Mouse (Mus musculus) adrenal gland, postnatal 14 days (tissue): ENCODE data around the gene Rab10. TPM values are rescaled to one million over a fixed set of nuclear protein-coding genes. Genes with fewer than 3 reads are reported as not detected.
"Not testable (repeated sequence)": the region's sequence is repeated elsewhere in the genome, so short reads cannot be mapped to it uniquely, and the experiment has no call there.

ENCODE experiments used
- DNase-seq: peaks from one replicate; pipeline ENCODE4 v3.0.0; 2021; ENCODE audit warnings: mixed read lengths
- long read RNA-seq, 2 experiments: library from polyadenylated mRNA; stranded (forward); transcript quantifications; one replicate each; pipeline ENCODE4 v2.0.0; 2021
- total RNA-seq: library from RNA; stranded (reverse); gene quantifications from 2 replicates; pipeline ENCODE4 v1.2.3, GENCODE M21; 2021

Gene Rab10
- total RNA-seq = 157 TPM in 2 replicates
- long read RNA-seq, experiment 1, transcript Rab10-201 (6 exons, 3,513 nt) = major isoform, 303 of 322 reads
- long read RNA-seq, experiment 1, partial matches to known transcripts = 9 of 322 reads
- long read RNA-seq, experiment 1, other reads (novel, unspliced or antisense) = 10 of 322 reads
- long read RNA-seq, experiment 2, transcript Rab10-201 (6 exons, 3,513 nt) = major isoform, 189 of 198 reads
- long read RNA-seq, experiment 2, partial matches to known transcripts = 5 of 198 reads
- long read RNA-seq, experiment 2, other reads (novel, unspliced or antisense) = 4 of 198 reads

DNA sequence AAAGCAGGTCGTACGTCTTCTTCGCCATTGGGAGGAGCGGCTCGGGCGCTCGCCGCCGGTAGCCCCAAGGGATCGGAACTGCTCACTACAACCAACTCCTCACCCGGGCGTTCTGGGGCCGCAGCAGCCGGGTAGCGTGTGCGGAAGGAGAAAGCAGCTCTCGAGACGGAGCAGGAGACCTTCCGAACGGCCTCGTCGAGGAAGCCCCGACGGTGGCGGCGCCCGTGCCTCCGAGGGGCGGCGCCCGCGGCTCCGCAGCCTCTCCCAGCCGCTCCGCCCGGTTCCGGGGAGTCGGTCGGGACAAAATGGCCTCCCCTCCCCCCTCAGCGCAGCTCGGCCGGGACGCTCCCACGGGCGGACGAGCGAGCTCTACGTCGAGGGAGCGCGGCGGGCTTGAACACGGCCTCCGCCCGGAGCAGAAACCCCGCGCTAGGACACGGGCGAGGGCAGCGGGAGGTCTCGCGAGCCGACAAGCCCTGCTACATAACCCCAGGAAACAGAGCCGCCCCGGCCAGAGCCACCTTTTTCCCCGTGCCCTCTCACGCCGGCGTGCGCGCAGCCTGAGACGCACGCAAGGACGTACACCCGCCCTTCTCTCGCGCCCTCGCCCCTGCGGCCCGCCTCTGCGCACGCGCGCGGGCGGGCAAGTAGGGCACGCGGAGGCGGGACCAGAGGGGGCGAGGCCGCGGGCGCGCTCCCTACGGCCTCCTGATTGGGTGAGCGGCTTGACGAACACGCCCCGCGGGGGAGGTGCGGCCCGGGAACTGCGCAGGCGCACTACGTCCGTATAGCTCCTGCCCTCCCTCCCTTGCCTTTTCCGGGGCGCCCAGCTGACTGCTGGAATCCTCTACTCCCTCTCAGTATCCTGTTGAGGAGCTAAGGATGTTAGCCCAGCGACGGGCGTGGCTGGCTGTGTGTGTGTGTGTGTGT lies at the start of gene Rab10:
Gene Rab10, minus strand, starts transcription at position 579 of the 930 bp plus-strand sequence.
- peak; percentile 100 for DNase-seq

DNA sequence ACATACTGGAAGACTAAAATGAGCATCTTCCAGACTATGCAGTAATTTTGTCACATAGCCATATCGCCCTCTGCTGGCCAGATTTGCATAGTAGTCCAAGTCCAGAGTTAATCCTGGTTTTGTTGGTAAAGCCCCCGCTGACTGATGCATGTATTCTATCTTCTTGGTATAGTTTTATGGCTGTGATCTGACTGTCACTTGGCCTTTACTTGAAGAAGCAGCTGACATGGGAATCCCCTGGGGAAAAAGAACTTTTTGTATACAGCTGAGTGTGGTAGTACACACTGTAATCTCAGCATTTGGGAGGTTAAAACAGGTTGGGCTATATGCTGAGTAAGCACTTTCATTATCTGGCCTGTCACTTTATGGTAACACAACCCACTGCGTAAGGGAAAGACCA lies 49.5 kb upstream of the Rab10 start:
- DNase-seq = peak; percentile 90

DNA sequence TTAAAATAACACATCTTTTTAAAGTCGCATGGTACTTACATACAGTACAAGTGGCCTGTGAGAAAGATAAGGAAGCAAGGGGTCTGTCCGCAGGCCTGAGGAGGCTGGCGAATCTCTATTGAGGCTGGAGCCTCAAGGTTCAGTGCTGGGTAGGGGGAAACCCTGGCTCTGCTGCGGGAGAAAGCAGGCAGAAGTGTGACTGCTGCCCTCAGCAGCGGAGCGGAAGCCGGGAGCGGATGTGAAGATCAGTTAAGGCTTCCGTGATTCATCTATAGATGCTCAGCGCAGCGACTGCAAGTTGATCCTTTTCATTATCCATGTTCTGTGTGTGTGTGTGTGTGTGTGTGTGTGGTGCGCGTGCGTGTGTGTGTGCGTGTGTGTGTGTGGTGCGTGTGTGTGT lies 47.1 kb upstream of the Rab10 start:
- DNase-seq = no peak

DNA sequence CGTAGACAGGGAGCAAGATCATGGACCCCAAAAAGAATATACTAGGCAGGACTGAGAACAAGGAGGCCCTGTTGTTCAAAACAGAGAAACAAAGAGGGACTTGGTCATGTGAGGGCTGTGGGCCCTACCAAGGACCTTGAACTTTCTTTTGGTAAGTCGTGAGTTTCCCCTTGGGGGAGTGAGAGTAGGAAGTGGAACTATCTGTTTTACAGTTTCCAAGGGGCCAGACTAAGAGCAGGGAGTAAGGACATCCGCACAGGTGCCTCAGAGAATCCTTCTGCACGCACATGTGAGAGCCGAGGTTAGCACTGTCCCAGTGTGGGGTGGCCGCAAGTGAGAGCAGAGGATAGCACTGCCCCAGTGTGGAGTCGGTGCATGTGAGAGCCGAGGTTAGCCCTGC lies 45.3 kb upstream of the Rab10 start:
- DNase-seq = no peak

DNA sequence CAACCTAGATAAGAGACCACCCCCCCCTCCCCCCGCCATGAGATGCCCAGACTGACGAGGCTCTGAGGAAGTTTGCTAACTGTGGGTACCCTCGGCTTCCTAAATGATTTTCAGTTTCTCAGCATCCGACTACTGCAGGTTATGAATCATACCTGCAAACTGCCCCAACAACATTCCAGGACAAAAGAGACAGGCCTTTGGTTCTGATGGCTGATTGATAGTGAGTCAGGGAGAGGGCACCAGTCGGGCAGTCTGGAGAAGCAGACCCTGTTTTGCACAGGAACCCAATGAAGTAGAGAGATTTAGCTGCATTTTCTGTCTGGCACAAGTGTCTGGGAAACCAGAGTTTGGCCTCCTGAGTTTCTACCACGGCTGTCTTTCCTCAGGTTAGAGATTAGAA lies 42.4 kb upstream of the Rab10 start:
- no peak for DNase-seq

DNA sequence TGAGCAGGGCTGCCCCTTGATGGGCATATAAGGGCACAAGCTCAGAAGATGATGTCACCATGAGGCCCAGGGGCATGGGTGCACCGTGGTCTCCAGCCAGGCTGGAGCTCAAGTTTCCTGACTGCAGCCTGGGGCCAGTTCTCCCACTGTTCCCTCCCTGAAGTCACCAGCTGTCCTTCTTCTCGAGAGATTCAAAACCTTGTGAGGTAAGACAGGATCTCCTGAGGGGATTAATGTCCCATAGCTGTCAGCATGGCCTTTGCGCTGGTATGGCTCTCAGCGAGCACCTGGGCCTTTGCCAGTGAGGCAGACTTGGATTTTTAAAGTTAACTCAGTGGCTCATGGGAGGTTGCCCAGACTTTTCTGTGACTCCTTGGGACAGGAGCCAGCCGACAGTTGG lies 40.4 kb upstream of the Rab10 start:
- DNase-seq = peak; percentile 84

DNA sequence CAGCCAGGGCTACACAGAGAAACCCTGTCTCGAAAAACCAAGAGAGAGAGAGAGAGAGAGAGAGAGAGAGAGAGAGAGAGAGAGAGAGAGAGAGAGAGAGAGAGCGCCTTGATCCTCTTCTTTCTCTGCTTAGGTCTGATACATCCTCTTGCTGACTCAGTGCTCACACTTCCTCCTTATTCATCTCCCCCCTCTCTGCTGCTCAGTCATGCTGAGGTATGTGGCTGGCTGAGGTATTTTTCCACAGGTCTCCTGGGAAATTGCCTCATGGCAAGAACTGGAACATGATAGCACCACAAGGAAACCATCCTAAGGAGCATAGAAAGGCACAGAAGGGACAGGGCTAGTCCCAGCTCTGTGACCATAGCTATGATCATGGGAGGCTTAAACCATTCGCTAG lies 39.6 kb upstream of the Rab10 start:
- DNase-seq = no peak

DNA sequence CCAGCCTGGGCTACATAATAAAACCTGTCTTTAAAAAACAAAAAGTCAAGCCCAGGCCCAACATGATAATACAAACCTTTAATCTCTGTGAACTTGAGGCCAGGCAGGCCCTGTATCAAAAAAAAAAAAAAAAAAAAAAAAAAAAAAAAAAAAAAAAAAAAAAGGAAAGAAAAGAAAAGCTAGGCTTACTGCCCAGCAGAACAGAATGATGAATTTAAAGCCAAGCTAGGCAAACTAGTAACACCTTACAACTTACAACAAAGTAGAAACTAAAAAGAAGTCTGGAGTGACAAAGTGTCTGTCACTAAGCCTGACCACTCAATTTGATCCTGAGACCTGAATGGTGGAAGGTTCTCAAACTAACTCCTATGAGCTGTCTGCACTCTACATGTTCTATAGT lies 37.9 kb upstream of the Rab10 start:
- DNase-seq = no peak

DNA sequence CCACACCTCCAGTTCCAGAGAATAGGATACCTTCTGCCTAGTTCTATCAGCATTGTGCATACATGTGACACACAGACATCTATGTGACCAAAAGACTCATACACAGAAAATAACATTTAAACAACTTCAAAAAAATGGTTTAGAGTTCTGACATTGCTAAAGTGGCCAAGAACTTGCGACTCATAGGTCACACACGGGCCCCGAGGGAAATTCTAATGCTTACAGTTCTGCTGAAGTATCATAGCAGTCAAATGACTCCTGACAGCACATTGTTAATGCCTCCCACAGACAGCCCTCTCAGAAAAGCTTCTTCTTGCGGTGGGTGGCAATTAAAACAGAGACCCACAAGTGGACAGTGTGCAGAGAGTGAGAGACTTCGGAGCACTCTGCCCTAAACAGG lies 35.3 kb upstream of the Rab10 start:
- DNase-seq = no peak

DNA sequence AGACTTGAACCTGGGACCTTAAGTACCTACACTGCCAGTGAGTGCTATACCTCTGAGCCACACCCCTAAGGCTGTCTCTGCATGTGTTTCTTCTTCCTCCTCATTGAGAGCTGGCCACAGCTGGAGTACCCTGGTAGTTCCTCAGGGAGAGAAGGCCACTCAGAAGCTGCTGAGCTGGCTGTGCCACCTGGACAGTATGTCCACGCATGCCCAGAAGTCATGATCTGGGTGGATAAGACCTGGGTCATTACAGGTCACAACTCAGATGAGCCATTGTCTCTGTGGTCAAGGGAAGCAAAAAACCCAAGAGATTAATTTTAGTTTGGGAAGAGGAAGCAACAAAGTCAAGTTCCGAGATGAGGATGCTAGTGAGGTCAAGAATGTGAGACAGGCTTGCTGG lies 34.4 kb upstream of the Rab10 start:
- no peak for DNase-seq

DNA sequence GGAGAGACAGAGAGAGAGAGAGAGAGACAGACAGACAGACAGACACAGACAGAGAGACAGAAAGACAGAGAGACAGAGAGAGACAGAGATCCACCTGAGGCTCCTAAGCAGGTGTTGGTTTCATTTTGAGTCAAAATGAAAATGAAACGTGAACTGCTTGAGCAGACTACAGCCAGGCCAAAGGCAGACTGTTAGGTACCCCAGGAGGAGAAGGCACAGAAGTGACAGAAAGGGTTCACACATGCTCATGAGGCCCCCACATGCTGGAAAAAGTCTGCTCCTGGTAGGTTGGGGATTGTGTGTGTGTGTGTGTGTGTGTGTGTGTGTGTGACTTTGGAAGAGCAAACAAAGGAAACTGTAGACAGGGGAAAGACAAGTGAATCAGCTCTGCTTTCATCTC lies 29.2 kb upstream of the Rab10 start:
- DNase-seq = no peak

DNA sequence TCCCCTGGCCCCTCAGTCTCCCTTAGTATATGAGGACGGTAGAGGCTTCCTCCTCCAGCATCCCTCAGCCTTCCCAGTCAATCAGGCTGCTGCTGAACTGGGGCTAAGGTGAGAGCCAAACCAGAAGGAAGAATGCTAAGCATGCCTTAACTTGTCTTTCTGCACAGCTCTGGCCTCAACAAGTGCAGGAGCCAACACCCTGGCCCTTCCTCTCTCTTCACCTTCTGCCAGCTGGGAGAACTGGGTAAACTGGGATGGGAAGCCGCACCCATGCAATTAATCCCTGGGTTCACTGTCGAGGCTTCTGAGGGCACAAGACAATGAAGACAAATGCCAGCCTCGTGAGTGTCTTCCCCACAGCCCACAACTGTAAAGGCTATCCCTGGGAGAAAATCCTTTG lies 19.9 kb upstream of the Rab10 start:
- no peak for DNase-seq

DNA sequence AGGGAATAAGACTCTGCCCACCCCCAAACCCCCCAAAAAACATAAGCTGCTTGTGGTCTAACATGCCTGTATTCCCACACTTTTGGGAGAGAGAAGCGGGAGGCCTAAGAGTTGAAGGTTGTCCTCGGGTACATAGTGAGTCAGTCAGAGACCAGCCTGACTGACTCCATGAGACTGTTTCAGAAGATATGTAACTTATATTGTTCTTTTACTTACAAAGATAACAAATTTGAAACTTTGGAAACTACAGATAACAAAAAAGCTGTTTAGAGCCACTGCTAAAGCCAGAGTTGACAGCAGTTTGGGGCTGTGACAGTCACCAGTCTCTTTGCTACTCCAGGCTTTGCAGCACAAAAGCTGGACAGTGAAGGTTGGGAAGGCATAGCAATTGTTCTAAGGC lies 15.5 kb upstream of the Rab10 start:
- no peak for DNase-seq

DNA sequence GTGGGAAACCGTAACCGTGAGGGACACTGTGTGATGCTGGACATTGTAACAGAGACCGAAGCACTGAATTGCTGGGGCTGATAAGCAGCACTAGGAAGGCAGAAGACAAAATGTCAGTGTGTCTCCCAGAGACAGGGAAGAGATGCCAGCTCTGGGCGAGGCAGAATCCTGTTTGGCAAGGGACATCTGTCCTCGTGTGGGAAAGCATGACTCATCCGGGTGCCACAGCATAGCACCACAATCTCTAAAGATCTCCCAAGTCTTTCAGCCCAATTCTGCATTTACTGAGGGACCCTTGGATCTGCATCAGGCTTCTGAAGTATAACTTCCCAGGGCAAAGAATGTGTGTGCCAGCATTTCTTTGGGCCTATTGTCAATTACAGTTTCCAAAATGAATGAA lies 13.5 kb upstream of the Rab10 start:
- DNase-seq = peak; percentile 53

DNA sequence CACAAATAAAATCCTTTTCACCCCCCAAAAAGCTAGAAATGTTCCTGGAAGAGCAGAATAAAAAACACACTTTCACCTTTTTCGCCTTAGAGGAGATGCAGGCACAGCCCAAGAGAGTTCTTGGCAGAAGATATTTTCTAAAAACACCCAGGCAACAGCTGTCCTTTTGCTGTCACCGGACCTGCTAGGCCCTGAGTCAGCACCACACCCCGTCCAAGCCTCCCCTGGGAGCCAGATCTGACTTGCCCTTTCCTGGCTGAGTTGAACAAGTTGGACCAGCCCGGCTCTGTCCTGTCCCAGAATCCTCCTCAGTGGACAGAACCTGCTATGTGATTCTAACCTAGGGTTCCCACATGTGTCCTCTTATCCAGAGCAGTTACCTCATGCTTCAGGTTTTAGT lies 9.6 kb upstream of the Rab10 start:
- peak; percentile 76 for DNase-seq

DNA sequence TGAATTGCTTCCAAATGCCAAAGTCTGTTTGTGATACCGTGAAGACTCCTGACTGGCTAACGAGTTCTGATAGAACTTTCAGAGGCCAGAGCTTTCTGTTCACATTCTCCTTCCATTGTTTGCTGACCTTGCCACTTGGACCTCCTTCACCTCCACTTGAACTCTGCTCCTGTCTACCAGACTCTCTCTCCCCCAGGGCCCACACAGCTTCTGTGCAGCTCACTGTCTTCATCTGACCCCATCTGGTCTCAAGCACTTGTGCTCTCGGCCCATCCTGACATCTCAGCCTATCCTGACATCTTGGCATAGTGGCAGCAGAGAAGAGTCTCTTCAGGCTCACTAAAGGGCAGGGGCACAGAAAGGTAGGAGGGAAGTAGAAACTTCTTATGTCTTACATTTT lies 7.2 kb upstream of the Rab10 start:
- DNase-seq = no peak

DNA sequence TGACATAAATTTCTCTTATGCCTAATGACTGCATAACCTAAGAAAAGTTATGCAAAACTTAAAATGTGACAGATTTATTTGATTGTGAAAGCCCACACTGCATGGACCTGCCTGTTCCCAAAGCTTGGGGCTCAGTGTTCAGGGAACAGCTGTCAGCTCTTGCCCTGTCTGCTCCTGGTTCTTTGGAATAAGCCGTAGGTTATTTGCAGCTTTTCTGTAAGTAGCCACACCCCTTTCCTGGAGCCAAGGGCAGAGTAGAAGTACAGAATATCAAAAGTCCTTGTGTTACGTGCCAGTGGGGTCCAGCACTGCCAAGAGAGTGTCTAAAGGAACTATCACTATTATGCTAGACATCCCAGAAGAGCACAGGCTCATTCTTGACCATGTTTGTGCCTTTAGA lies 6.3 kb upstream of the Rab10 start:
- DNase-seq = peak; percentile 69

DNA sequence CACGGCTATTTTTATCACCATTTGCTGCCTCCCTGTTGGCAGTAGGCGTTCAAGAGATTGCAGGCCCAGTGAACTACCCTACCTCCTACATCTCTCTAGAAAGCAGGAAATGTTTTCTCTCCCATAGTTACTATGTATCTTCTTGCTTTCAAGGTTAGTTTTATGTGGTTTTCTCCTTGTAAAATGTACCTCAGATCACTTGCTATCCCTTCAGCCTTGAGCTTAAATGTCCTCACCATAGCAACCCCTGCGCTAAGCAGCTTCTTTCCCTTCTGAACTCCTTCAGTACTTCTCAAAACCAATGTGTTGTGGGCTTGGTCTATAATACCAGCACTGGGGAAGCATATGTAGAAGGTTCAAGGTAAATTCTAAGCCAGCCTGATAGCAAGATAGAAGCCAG lies 3.1 kb upstream of the Rab10 start:
- no peak for DNase-seq

DNA sequence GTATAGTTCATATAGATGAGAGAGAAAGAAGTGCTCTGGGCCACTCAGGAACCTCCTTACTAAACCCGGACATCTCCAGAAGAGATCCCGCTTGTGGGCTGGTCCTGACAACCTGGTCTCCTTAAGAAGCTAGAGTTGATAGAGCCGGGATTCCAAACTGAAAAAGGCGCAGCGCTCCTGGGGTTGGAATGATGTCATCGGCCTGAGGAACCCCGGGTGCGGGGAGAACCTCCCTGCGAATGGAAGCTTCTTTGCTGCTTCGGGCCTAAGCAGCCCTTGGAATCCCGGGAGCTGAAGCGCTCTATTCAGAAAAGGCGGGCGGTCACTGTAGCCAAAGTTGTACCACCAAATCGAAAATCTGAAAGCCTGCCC lies 538 bp upstream of the Rab10 start:
- DNase-seq = no peak

DNA sequence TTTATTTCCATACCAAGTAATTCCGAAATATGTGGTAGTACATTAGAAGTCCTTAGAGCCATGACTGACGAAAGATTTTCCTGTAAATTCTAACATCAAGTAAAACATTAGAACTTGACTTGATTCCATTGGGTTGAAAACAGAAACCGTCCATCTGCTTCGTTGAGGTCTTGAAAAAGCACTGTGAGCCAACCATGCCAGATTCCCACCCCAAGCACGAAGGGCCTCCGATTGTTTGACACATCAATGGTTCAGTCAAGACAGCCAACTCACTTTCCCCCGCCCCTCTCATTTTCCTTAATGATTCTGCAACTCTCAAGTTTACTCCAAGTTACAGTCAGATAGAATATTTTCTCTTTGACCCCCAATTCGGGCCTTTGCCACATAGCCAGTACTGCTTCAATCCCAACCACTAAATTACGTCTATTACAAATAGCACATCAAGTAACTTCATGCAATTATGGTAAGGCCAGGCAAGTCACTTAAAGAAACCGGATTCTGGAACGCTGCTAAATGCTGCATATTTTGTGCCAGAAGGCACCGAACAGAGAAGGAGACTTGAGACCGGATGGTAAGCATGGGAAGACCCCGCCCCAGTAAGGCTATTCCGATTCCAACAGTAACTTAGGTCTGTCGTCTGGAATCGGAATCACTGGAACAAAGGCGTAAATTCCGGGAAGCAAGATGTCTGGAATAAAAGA lies 1.1 kb downstream of the Rab10 start:
- peak; percentile 32 for DNase-seq

DNA sequence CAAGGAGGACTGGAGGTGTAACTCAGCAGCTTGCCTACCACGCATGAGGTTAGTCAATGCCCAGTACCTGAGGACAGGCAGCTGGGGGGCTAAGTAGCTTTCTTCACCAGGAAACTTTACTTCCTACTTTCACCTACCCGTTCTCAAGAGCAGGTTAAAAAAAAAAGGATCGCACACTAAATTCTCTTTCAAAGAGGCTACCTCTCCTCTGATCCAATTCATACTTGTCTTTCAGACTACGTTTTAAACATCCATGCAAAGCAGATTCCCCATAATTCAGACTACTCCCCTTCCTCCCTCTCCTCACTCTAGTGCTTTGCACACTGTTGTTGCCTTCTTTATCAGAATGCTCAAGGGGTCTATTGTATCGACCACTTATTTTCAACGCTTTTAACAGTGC lies 2.2 kb downstream of the Rab10 start:
- no peak for DNase-seq

DNA sequence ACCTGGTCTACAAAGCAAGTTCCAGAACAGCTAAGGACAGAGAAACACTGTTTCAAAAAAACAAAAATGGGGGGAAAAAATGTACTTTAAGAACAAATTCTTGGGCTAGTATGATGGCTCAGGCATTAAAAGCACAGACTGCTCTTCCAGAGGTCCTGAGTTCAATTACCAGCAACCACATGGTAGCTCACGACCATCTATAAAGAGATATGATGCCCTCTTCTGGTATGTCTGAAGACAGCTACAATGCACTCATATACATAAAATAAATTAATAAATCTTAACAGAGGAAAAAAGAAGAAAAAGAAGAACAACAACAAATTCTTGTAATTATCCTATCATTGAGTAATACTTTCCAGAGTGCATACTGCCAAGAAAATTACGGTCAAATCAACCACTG lies 4.5 kb downstream of the Rab10 start:
- DNase-seq = no peak

DNA sequence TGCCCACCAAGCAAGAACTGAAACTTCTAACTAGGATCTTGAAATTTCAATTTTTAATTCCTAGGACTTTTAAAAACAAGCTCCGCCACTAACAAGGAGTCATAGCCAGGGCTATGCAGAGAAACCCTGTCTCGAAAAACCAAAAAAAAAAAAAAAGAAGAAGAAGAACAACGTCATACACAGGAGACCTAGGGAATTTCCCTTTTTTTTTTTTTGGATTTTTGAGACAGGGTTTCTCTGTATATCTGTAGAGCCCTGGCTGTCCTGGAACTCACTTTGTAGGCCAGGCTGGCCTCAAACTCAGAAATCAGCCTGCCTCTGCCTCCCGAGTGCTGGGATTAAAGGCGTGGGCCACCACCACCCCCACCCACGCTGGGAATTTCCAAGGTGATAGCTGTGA lies 12.1 kb downstream of the Rab10 start:
- DNase-seq = not testable (repeated sequence)
